Mouse (Mus musculus): ENCODE measurements around the gene Mfsd13b.

DNA sequence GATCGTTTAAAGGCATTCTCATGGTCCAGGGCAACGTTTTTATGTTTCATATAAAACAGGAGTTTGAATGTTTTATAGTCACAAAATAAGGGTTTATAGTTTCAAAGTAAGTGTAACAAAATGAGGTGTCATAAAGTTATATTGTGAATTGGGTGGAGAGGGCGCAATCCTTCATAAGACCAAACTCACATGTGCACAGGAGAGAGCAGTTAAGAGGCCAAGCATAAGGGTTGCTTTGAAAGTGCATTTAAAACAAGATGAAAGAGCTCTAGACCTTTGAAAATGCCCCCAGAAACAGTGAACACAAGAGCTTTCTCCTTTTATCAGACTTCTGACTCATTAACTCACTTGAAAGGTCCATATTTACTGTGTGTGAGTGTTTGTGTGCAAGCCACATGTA, 44.0 kb downstream of the Mfsd13b start:
- TF ChIP-seq CTCF (IDR thresholded peaks at IDR 0.05; ENCODE audit: control insufficient read depth, insufficient read depth, low read length) = no peak
- no peak for TF ChIP-seq POLR2A (IDR thresholded peaks at IDR 0.05; ENCODE audit: borderline replicate concordance, control insufficient read depth, low read depth, low read length)

Data from bone marrow, adult 2 months (tissue).